Mouse (Mus musculus) midbrain, embryonic 16.5 days (tissue): ENCODE results near the gene Cald1. TPM values are rescaled to one million over a fixed set of nuclear protein-coding genes. Genes with fewer than 3 reads are reported as not detected.

Source experiments
- ATAC-seq: fragments of 200-750 bp; cut with Nextera tagmentation; 2 replicates; pipeline ENCODE4 v1.8.0; 2017; ENCODE audit warnings: moderate TSS enrichment
- H3K27ac ChIP-seq: fragments of 300-500 bp; sonication (generic); 2 replicates; pipeline ENCODE4 v1.5.1; 2014; ENCODE audit warnings: mild to moderate bottlenecking, low read length, mixed read lengths
- H3K27me3 ChIP-seq: fragments of 300-500 bp; sonication (generic); 2 replicates; pipeline ENCODE4 v1.6.1; 2014; ENCODE audit warnings: low read depth, low read length, mixed read lengths; ENCODE audit not compliant: control insufficient read depth, insufficient read depth
- H3K36me3 ChIP-seq: fragments of 300-500 bp; sonication (generic); 2 replicates; pipeline ENCODE4 v1.6.1; 2014; ENCODE audit warnings: mild to moderate bottlenecking, low read length, moderate library complexity, mixed read lengths; ENCODE audit not compliant: control insufficient read depth, insufficient read depth
- H3K4me1 ChIP-seq: fragments of 300-500 bp; sonication (generic); 2 replicates; pipeline ENCODE4 v1.6.1; 2014; ENCODE audit warnings: mild to moderate bottlenecking, low read length, mixed read lengths; ENCODE audit not compliant: control insufficient read depth, insufficient read depth
- H3K4me2 ChIP-seq: fragments of 300-500 bp; sonication (generic); 2 replicates; pipeline ENCODE4 v1.6.1; 2014; ENCODE audit warnings: mild to moderate bottlenecking, low read length, mixed read lengths
- H3K4me3 ChIP-seq: fragments of 300-500 bp; sonication (generic); 2 replicates; pipeline ENCODE4 v1.5.1; 2014; ENCODE audit warnings: low read depth, mild to moderate bottlenecking, low read length, moderate library complexity, mixed read lengths
- H3K9ac ChIP-seq: fragments of 300-500 bp; sonication (generic); 2 replicates; pipeline ENCODE4 v1.6.1; 2014; ENCODE audit warnings: low read depth, low read length, mixed read lengths
- H3K9me3 ChIP-seq: fragments of 300-500 bp; sonication (generic); replicated peaks from 2 replicates; pipeline ENCODE4 v1.6.1; 2014; ENCODE audit warnings: mild to moderate bottlenecking, low read length, mixed read lengths; ENCODE audit not compliant: control insufficient read depth, poor library complexity, severe bottlenecking
- WGBS: fragments of 180-500 bp; shearing (Covaris S2); extraction: QIAGEN DNeasy Blood & Tissue Kit; methylation state at CpG from one replicate; pipeline ENCODE4 v1.1.7; 2014; 5-methylcytosine and 5-hydroxymethylcytosine counted together
- polyA plus RNA-seq: library from polyadenylated mRNA; unstranded; fragments of >200 nt; fragmentation: Nextera tagmentation; extraction: Ambion mirVana; gene quantifications from 2 replicates; pipeline ENCODE4 v1.2.1, GENCODE M21; 2015

Gene Cald1
- polyA plus RNA-seq, 1 experiment from 2014 or later: 52.1 TPM

DNA sequence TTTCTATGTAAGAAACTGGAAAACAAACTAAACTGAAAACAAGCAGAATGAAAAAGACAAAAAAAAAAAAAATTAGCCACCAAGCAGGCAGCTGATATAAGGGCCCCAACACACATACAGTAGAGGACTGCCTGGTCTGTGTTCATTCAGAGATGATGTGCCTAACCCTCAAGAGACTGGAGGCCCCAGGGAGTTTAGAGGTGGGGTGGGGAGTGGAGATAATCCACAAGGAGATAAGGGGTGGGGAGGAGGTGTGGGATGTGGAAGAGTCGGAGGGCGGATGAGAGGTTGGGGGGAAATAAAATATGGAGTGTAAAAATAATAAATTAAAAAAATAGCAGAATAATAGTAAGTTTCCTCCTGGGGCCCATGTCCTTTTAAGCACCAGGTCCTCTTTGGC, 207.3 kb downstream of the Cald1 start:
- Histone ChIP-seq H3K4me3 (no peak overlapping the region), H3K9ac (no peak overlapping the region), H3K4me2 (no peak overlapping the region), H3K4me1 (no peaks in the 10 kb centered on the region), H3K27me3 (no peaks in the 10 kb centered on the region), H3K36me3 (no peaks in the 10 kb centered on the region), H3K27ac (no peak overlapping the region), H3K9me3 (no peaks in the 10 kb centered on the region)
- no peak for ATAC-seq
- 81% methylated on average over 2 of the region's 2 CpGs for WGBS

DNA sequence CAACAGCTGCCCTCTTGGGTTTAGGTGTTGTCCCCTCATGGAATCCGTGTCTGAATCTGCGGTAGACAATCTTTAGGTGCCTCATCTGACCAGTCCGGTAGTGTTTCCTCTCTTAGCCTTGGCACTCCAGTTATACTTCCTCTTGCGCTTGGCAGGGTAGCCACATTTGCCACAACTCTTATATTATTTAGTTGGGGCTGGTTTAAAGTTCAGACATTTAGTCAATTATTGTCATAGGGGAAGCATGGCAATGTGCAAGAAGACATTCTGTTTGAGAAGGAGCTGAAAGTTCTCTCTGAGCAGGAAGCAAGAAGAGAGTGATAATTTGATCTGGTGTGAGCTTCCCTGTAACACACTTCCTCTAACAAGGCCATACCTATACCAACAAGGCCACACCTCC, 212.4 kb downstream of the Cald1 start:
- Histone ChIP-seq H3K4me2 (no peak overlapping the region), H3K36me3 (no peaks in the 10 kb centered on the region), H3K4me1 (no peaks in the 10 kb centered on the region), H3K9me3 (no peaks in the 10 kb centered on the region), H3K4me3 (no peak overlapping the region), H3K27me3 (no peaks in the 10 kb centered on the region), H3K27ac (no peak overlapping the region), H3K9ac (no peak overlapping the region)
- WGBS: 92% methylated on average over 4 of the region's 4 CpGs
- no peak for ATAC-seq

DNA sequence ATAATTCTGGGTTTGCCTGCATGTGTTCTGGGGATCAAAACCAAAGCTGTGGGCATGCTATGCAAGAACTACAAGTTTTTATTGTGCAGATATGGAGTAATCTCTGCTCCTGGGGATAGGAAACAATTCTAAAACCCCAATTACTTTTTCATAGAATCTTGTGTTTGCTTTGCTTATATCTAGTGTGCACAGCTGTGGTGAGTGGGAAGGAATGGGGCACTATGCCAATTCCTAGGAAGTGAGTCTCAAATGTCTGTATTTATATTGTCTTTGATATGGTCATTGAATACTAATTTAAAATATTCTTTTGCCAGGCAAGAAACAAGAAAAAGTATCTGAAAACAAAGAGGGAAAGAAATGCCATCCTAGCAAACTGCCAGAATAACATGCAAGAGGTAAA, 226.1 kb downstream of the Cald1 start:
- H3K9me3 ChIP-seq: no peaks in the 10 kb centered on the region
- H3K4me3 ChIP-seq: no peak overlapping the region
- H3K27me3 ChIP-seq: no peaks in the 10 kb centered on the region
- no peaks in the 10 kb centered on the region for H3K4me1 ChIP-seq
- H3K36me3 ChIP-seq: no peaks in the 10 kb centered on the region
- no peak for ATAC-seq
- no peak overlapping the region for H3K9ac ChIP-seq
- no peak overlapping the region for H3K4me2 ChIP-seq
- H3K27ac ChIP-seq: no peak overlapping the region

Other genes with a start within 250 kb of the Cald1 start
- 2.7 and 3.1 TPM in 2 replicates for gene Akr1b8, start 244.4 kb upstream of the Cald1 start, polyA plus RNA-seq
- 8.2 and 11.9 TPM in 2 replicates for gene Akr1b10, start 214.3 kb upstream of the Cald1 start, polyA plus RNA-seq
- not detected in 2 replicates for gene Akr1b7, start 186.2 kb upstream of the Cald1 start, polyA plus RNA-seq
- gene Bpgm, start 122.3 kb upstream of the Cald1 start, polyA plus RNA-seq: 96.2 and 96.8 TPM in 2 replicates
- gene Agbl3, start 181.9 kb downstream of the Cald1 start, polyA plus RNA-seq: 15.2 and 16.9 TPM in 2 replicates